ENCODE assay signal across 19 mouse cellular contexts in the genomic region with DNA sequence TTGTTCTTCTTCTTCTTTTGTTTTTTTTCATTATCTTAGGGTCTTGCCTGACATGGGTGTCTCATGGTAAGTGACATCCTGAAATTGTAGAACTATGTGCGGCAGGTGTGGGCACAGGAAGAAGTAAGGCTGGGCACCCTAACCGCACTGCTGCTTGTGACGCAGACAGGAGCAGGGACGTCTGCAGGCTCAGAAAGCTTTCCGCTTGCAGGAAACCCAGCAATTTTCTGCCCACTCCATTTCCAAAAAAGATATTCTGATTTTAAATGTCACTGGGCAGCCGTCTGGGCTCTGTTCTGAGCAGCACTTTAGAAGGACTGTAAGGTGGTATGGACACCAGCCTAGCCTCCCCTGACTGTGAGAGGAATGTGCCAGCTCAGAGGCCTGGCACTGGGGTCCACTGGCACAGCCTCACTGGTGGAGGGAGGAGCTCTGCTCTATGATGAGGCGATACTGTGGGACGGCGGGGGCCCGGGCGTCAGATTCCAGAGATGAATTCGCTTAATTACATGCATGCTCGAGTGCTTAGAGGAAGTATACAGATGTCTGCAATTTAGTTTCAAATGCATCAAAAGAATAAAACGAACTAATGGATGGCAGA.
DNase-seq lines count a peak whose midpoint lies in the region; ATAC-seq and TF ChIP-seq lines count a peak whose summit lies in the region.
"Had no signal": no experiment of that assay in that cellular context is flagged by ENCODE, and none has a peak within 500 bp of the region (broad histone marks: within the 10 kb centered on the region; RNA-seq: fewer than 3 reads in every experiment).

No protein-coding gene starts in this region.

- H3K36me3 ChIP-seq in hindbrain, embryonic 10.5 days = peaks cover 30% of the 10 kb centered on the region
- H3K36me3 ChIP-seq: hindbrain, embryonic 15.5 days; midbrain, embryonic 12.5 days had no signal

- no peak overlapping the region for H3K4me3 ChIP-seq in left cerebral cortex, adult 2 months
- no peak overlapping the region for H3K4me3 ChIP-seq in hindbrain, embryonic 10.5 days
- H3K4me3 ChIP-seq: heart, embryonic 10.5 days; hindbrain, embryonic 15.5 days; liver, embryonic 12.5 days; midbrain, embryonic 12.5 days had no signal

- no peaks in the 10 kb centered on the region for H3K27me3 ChIP-seq in hindbrain, embryonic 10.5 days (ENCODE audit: insufficient read depth, poor library complexity, severe bottlenecking)
- H3K27me3 ChIP-seq: hindbrain, embryonic 15.5 days; liver, embryonic 12.5 days; midbrain, embryonic 12.5 days had no signal

- no peaks in the 10 kb centered on the region for H3K9me3 ChIP-seq in hindbrain, embryonic 10.5 days
- H3K9me3 ChIP-seq: heart, embryonic 10.5 days; hindbrain, embryonic 15.5 days; liver, embryonic 12.5 days; midbrain, embryonic 12.5 days had no signal

- peaks cover 18% of the 10 kb centered on the region; the same call in 1 of the 2 replicates for H3K4me1 ChIP-seq in hindbrain, embryonic 10.5 days (replicated peaks)
- H3K4me1 ChIP-seq: heart, embryonic 10.5 days; liver, embryonic 12.5 days had no signal

- peak; percentile 66 for ATAC-seq in frontal cortex, adult (ENCODE audit: low TSS enrichment)
- ATAC-seq: liver, embryonic 12.5 days had no signal

- TF ChIP-seq CTCF in left cerebral cortex, adult 2 months (IDR thresholded peaks at IDR 0.05) = no peak

- DNase-seq in frontal cortex, postnatal 14 days (ENCODE audit: low spot score in 2 of 2) = no peak
- peak; percentile 46 to 60 for DNase-seq in right cerebral cortex, adult 2 months (ENCODE audit: low spot score in 2 of 2)
- DNase-seq in right cerebral cortex, postnatal 14 days = no peak
- peak; percentile 23 to 49 for DNase-seq in left cerebral cortex, adult 2 months (ENCODE audit: extremely low spot score in 1 of 2, low spot score in 2 of 2)
- peak; percentile 45 for DNase-seq in right cerebral cortex, postnatal 36 days (ENCODE audit: low spot score in 2 of 2)
- no peak for DNase-seq in hindbrain, embryonic 10.5 days (ENCODE audit: low spot score)
- no peak for DNase-seq in cerebellum, postnatal 25 days
- DNase-seq: gastrocnemius, postnatal 14 days; heart, postnatal 10 days; kidney, adult 11 months; lung, embryonic 14.5 days; thymus, postnatal 4 days had no signal

- 92% methylated on average over 14 of the region's 14 CpGs for WGBS in hindbrain, embryonic 10.5 days

- intact Hi-C loops in left cerebral cortex, adult 2 months (cut with DNase I) = no loop called here

- peak overlapping the region; percentile 78 for H3K27ac ChIP-seq in left cerebral cortex, adult 2 months
- no peak overlapping the region for H3K27ac ChIP-seq in hindbrain, embryonic 10.5 days
- H3K27ac ChIP-seq: heart, embryonic 10.5 days; hindbrain, embryonic 15.5 days; kidney, postnatal 0 days; liver, embryonic 12.5 days; macrophage; midbrain, embryonic 12.5 days had no signal

Comparison
In these comparisons a context has a peak if more than half of its experiments do, and no peak if none do; other contexts are left out.
1. DNase-seq: peak in right cerebral cortex, adult 2 months (2 of 2), left cerebral cortex, adult 2 months (2 of 2) and right cerebral cortex, postnatal 36 days (2 of 2); none in frontal cortex, postnatal 14 days (0 of 2), right cerebral cortex, postnatal 14 days (single experiment), hindbrain, embryonic 10.5 days (single experiment) and cerebellum, postnatal 25 days (0 of 2).